Mouse (Mus musculus) embryonic facial prominence, embryonic 14.5 days (tissue): ENCODE data around the gene Grik1. TPM values are rescaled to one million over a fixed set of nuclear protein-coding genes. Genes with fewer than 3 reads are reported as not detected.

Experiments
- ATAC-seq: fragments of 200-750 bp; cut with Nextera tagmentation; 2 replicates; pipeline ENCODE4 v1.8.0; 2017; ENCODE audit warnings: low read depth, moderate number of reproducible peaks, moderate TSS enrichment
- DNase-seq: peaks from one replicate; pipeline ENCODE4 v3.0.0-alpha.2; 2015; ENCODE audit warnings: low spot score
- H3K27ac ChIP-seq: fragments of 300-500 bp; sonication (generic); replicated peaks from 2 replicates; pipeline ENCODE4 v1.5.1; 2014; ENCODE audit warnings: low read depth, mild to moderate bottlenecking, low read length, moderate library complexity
- H3K27me3 ChIP-seq: fragments of 300-500 bp; sonication (generic); replicated peaks from 2 replicates; pipeline ENCODE4 v1.6.1; 2014; ENCODE audit warnings: low read length; ENCODE audit not compliant: control insufficient read depth, insufficient read depth
- H3K36me3 ChIP-seq: fragments of 300-500 bp; sonication (generic); 2 replicates; pipeline ENCODE4 v1.6.1; 2014; ENCODE audit warnings: low read length, mixed read lengths; ENCODE audit not compliant: control insufficient read depth, insufficient read depth
- H3K4me1 ChIP-seq: fragments of 300-500 bp; sonication (generic); 2 replicates; pipeline ENCODE4 v1.6.1; 2014; ENCODE audit warnings: antibody characterized with exemption, low read length; ENCODE audit not compliant: control insufficient read depth, insufficient read depth
- H3K4me2 ChIP-seq: fragments of 300-500 bp; sonication (generic); 2 replicates; pipeline ENCODE4 v1.6.1; 2014; ENCODE audit warnings: low read depth, mild to moderate bottlenecking, low read length, moderate library complexity, mixed read lengths
- H3K4me3 ChIP-seq: fragments of 300-500 bp; sonication (generic); 2 replicates; pipeline ENCODE4 v1.5.1; 2014; ENCODE audit warnings: low read depth, mild to moderate bottlenecking, low read length
- H3K9ac ChIP-seq: fragments of 300-500 bp; sonication (generic); 2 replicates; pipeline ENCODE4 v1.6.1; 2014; ENCODE audit warnings: low read depth, mild to moderate bottlenecking, low read length, moderate library complexity, mixed read lengths
- H3K9me3 ChIP-seq: fragments of 300-500 bp; sonication (generic); 2 replicates; pipeline ENCODE4 v1.6.1; 2016; ENCODE audit warnings: low read length; ENCODE audit not compliant: control insufficient read depth
- WGBS: fragments of 180-500 bp; shearing (Covaris S2); extraction: QIAGEN DNeasy Blood & Tissue Kit; methylation state at CpG from one replicate; pipeline ENCODE4 v1.1.7; 2014; 5-methylcytosine and 5-hydroxymethylcytosine counted together
- polyA plus RNA-seq: library from polyadenylated mRNA; unstranded; fragments of >200 nt; fragmentation: Nextera tagmentation; extraction: Ambion mirVana; gene quantifications from 2 replicates; pipeline ENCODE4 v1.2.1, GENCODE M21; 2014

Grik1 gene
- polyA plus RNA-seq, 1 experiment from 2014 or later: 5.7 TPM

DNA sequence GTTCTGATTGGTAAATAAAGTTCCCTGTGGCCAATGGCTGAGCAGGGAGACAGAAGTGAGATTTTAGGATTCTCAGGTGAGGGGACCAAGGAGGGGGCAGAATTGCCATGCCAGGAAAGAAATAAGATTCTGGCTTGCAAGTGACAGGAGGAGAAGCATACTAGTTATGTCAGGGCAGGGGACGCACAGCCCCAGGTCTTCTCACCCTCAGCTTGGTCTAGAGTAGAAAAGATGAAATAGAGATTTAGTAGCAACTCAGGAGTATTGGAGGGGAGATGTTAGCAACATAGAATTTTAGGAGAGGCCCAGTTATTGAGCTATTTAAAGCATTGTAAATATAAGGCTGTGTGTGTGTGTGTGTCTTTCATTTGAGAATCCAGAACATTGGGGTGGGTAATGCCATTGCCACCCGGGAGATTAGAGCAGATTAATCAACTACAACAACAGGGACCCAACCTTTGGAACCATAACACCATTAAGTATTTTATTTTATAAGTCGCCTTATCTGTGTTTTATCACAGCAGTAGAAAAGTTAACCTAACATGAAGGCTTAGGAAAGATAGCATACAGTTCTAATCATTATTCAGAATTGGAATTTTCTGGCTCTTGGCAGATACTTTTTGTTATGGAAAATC lies 436.5 kb downstream of the Grik1 start:
- H3K4me3 ChIP-seq: no peak overlapping the region
- H3K27ac ChIP-seq: no peak overlapping the region
- no peaks in the 10 kb centered on the region for H3K4me1 ChIP-seq
- no peak overlapping the region for H3K4me2 ChIP-seq
- 87% methylated on average over 3 of the region's 3 CpGs for WGBS
- H3K36me3 ChIP-seq: no peaks in the 10 kb centered on the region
- ATAC-seq: no peak
- no peak overlapping the region for H3K9ac ChIP-seq
- no peaks in the 10 kb centered on the region for H3K27me3 ChIP-seq
- DNase-seq: no peak
- no peaks in the 10 kb centered on the region for H3K9me3 ChIP-seq

GRCm38 (mm10) chr16:87851550-87851949 lies 438.5 kb downstream of the Grik1 start:
- H3K9ac ChIP-seq: no peak overlapping the region
- no peak overlapping the region for H3K4me2 ChIP-seq
- 0 out of 2 replicates have a peak, but pooled peaks cover 3% of the 10 kb centered on the region for H3K9me3 ChIP-seq
- WGBS: 70% methylated on average over 2 of the region's 2 CpGs
- DNase-seq: no peak
- no peaks in the 10 kb centered on the region for H3K4me1 ChIP-seq
- no peaks in the 10 kb centered on the region for H3K27me3 ChIP-seq
- H3K27ac ChIP-seq: no peak overlapping the region
- no peak for ATAC-seq
- no peak overlapping the region for H3K4me3 ChIP-seq
- no peaks in the 10 kb centered on the region for H3K36me3 ChIP-seq

DNA sequence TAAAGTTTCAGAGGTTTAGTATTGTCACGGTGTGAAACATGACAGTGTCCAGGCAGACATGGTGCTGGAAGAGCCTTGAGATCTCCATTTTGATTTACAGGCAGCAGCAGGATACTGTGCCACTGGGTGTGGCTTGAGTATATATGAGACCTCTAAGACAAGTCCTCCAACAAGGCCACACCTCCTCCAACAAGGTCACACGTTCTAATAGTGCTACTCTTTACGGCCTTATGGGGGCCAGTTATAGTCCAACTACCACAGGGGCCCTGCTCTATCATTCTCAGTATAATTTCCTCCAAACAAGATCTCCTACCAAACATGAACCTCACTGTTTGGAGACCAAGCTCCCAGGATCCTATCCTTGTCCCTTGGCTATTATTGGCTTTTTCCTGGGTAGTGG lies 441.3 kb downstream of the Grik1 start:
- Histone ChIP-seq H3K4me3 (no peak overlapping the region), H3K9me3 (0 out of 2 replicates have a peak, but pooled peaks cover 3% of the 10 kb centered on the region), H3K4me2 (no peak overlapping the region), H3K4me1 (no peaks in the 10 kb centered on the region), H3K9ac (no peak overlapping the region), H3K27me3 (no peaks in the 10 kb centered on the region), H3K36me3 (no peaks in the 10 kb centered on the region), H3K27ac (no peak overlapping the region)
- WGBS: 88% methylated on average over 3 of the region's 3 CpGs
- DNase-seq (no peak), ATAC-seq (no peak)

Other genes starting within 250 kb of the Grik1 start
- 0.41 TPM in 1 of 2 replicates, not detected in the other for gene Cldn17, start 216.7 kb upstream of the Grik1 start, polyA plus RNA-seq